Mouse (Mus musculus) thymus, adult 2 months (tissue): ENCODE data around the gene Tmprss4. TPM values are rescaled to one million over a fixed set of nuclear protein-coding genes. Genes with fewer than 3 reads are reported as not detected.
A peak's percentile ranks its signal among the peaks of the same experiment; 100 is the strongest.

Source experiments
- DNase-seq: peaks from one replicate; pipeline ENCODE4 v3.0.0; 2021
- H3K27ac ChIP-seq: fragments of 200-500 bp; 2 replicates; pipeline ENCODE4 v1.5.1; 2012; ENCODE audit warnings: low read length, control low read depth; ENCODE audit not compliant: control insufficient read depth, insufficient read depth
- H3K27me3 ChIP-seq: fragments of 200-500 bp; 2 replicates; pipeline ENCODE4 v1.6.1; 2012; ENCODE audit warnings: mild to moderate bottlenecking, low read length, moderate library complexity, mixed read lengths; ENCODE audit not compliant: control insufficient read depth, insufficient read depth
- H3K36me3 ChIP-seq: fragments of 200-500 bp; 2 replicates; pipeline ENCODE4 v1.6.1; 2012; ENCODE audit warnings: mild to moderate bottlenecking, low read length, moderate library complexity; ENCODE audit not compliant: control insufficient read depth, insufficient read depth
- H3K4me1 ChIP-seq: fragments of 200-500 bp; replicated peaks from 2 replicates; pipeline ENCODE4 v1.6.1; 2012; ENCODE audit warnings: low read length; ENCODE audit not compliant: control insufficient read depth, insufficient read depth
- H3K4me3 ChIP-seq: fragments of 200-500 bp; 2 replicates; pipeline ENCODE4 v1.5.1; 2012; ENCODE audit warnings: mild to moderate bottlenecking, low read length, control low read depth, moderate library complexity; ENCODE audit not compliant: control insufficient read depth, insufficient read depth
- CTCF ChIP-seq: fragments of 200-500 bp; IDR thresholded peaks from 2 replicates; pipeline ENCODE4 v1.5.1; 2012; ENCODE audit warnings: mild to moderate bottlenecking, control low read depth, low read length, moderate library complexity, borderline replicate concordance; ENCODE audit not compliant: control insufficient read depth, poor library complexity, insufficient read depth; ENCODE audit errors: extremely low read depth
- POLR2A ChIP-seq: fragments of 200-500 bp; IDR thresholded peaks from 2 replicates; pipeline ENCODE4 v1.6.1; 2012; ENCODE audit warnings: mild to moderate bottlenecking, low read length, control low read depth, moderate library complexity; ENCODE audit not compliant: control insufficient read depth, poor library complexity, insufficient read depth; ENCODE audit errors: extremely low read depth
- WGBS: fragments of 180-500 bp; shearing (Covaris S2); methylation state at CpG from one replicate; pipeline ENCODE4 v1.1.7; 2018; 5-methylcytosine and 5-hydroxymethylcytosine counted together
- polyA plus RNA-seq: library from polyadenylated mRNA; depleted of rRNA; stranded (reverse); fragments of >200 nt; gene quantifications from 2 replicates; pipeline ENCODE4 v1.2.3, GENCODE M21; 2012

The Tmprss4 gene
- polyA plus RNA-seq, 1 experiment, result 16.1 TPM

DNA sequence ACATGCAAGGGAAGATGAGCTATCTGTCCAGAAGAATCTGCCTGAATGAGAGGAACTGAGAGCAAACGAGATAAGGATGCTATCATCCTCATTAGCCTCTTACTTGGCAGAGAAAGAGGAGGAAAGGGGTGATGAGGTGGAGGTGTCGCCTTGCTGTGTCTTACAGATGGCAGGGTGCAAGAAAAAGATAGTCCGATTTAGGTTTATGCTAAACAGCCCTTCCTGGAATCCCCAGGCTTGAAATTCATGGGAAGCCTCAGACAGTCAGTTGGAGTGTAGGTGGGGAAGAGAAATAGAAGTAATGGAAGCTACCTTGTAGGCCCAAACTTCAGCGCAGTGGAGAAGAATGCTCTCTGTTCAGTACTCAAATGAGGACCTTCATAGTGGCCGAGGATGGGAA lies 36.0 kb downstream of the Tmprss4 start:
- H3K4me1 ChIP-seq, result no peaks in the 10 kb centered on the region
- no peak overlapping the region for H3K4me3 ChIP-seq
- WGBS, result 92% methylated on average over 5 of the region's 5 CpGs
- DNase-seq, result no peak
- no peak overlapping the region for H3K27ac ChIP-seq
- no peaks in the 10 kb centered on the region for H3K27me3 ChIP-seq
- TF ChIP-seq POLR2A, result no peak
- TF ChIP-seq CTCF, result no peak
- H3K36me3 ChIP-seq, result no peaks in the 10 kb centered on the region

DNA sequence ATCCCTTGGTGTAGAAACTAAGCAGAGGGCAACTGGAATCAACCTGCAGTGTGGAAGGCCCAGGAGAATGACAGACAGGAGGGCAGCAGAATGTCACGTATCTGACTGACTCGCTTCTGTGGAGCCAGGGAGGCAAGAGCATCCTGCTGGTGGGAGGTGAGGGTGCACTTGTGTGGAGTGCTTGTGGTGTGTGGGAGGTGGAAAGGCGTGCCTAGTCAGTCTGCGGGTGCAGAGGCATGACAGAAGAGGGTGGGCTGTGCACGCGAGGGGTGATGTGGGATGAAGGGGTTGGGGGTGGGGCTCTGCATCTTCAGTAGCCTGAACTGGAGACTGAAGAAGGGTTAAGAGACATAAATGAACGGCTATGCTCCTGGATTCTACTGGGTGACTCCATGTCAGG lies 50.5 kb downstream of the Tmprss4 start:
- peaks cover 21% of the 10 kb centered on the region for H3K4me1 ChIP-seq

GRCm38 (mm10) chr9:45150933-45151332 lies 53.0 kb downstream of the Tmprss4 start:
- DNase-seq, result no peak
- H3K27me3 ChIP-seq, result no peaks in the 10 kb centered on the region; the same call in 1 of the 2 replicates
- peaks cover 38% of the 10 kb centered on the region for H3K4me1 ChIP-seq
- 28% methylated on average over 1 of the region's 1 CpGs for WGBS
- H3K27ac ChIP-seq, result no peak overlapping the region
- H3K36me3 ChIP-seq, result no peaks in the 10 kb centered on the region
- no peak overlapping the region for H3K4me3 ChIP-seq
- no peak for TF ChIP-seq CTCF
- no peak for TF ChIP-seq POLR2A

More for the DNA sequence above, 50.5 kb downstream of the Tmprss4 start:
- TF ChIP-seq CTCF, result 0 out of 2 replicates have a peak, but pooled peaks have one; percentile 27
- no peak for TF ChIP-seq POLR2A
- WGBS, result 21% methylated on average over 7 of the region's 7 CpGs
- Histone ChIP-seq H3K27ac (peak overlapping the region; percentile 29; the same call in 1 of the 2 replicates), H3K36me3 (no peaks in the 10 kb centered on the region), H3K4me3 (no peak overlapping the region), H3K27me3 (no peaks in the 10 kb centered on the region; the same call in 1 of the 2 replicates)
- DNase-seq, result peak; percentile 59

- Histone ChIP-seq H3K27ac (no peak overlapping the region), H3K4me1 (peaks cover 38% of the 10 kb centered on the region), H3K36me3 (no peaks in the 10 kb centered on the region), H3K27me3 (no peaks in the 10 kb centered on the region), H3K4me3 (peak overlapping the region; percentile 55)
- peak; percentile 88 for DNase-seq
- TF ChIP-seq POLR2A, result no peak
- no peak for TF ChIP-seq CTCF
- WGBS, result 1% methylated on average over 5 of the region's 5 CpGs
Measured at GRCm38 (mm10) chr9:45146267-45146597, 57.7 kb downstream of the Tmprss4 start.

GRCm38 (mm10) chr9:45145533-45146266 lies 58.2 kb downstream of the Tmprss4 start:
- Histone ChIP-seq H3K27me3 (no peaks in the 10 kb centered on the region), H3K36me3 (no peaks in the 10 kb centered on the region), H3K4me3 (peak overlapping the region; percentile 55), H3K27ac (no peak overlapping the region), H3K4me1 (peaks cover 33% of the 10 kb centered on the region)
- 21% methylated on average over 27 of the region's 27 CpGs for WGBS
- DNase-seq, result no peak
- TF ChIP-seq POLR2A, result no peak
- no peak for TF ChIP-seq CTCF

DNA sequence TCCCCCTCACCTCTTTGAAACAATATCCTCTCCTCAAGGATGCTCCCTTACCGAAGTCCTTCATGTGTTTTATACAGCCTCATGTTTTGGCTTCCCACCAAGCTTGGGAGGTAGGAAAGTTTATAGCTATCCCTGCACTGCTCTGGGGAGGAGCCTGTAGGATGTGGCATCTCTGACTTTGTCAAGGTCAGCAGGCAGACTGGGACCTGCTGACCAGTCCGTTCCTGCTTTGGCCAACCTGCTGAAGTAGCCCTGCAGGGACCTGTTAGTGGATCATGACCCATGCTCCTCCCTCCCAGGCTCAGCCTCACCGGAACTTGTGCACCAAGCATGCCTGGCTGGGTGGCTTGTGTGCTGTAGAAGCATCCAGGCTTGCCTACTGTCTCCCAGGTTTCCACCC lies 61.2 kb downstream of the Tmprss4 start:
- Histone ChIP-seq H3K4me1 (peaks cover 48% of the 10 kb centered on the region), H3K4me3 (no peak overlapping the region), H3K27me3 (no peaks in the 10 kb centered on the region), H3K27ac (no peak overlapping the region), H3K36me3 (no peaks in the 10 kb centered on the region)
- WGBS, result 82% methylated on average over 3 of the region's 3 CpGs
- DNase-seq, result no peak
- TF ChIP-seq CTCF, result no peak
- TF ChIP-seq POLR2A, result no peak

DNA sequence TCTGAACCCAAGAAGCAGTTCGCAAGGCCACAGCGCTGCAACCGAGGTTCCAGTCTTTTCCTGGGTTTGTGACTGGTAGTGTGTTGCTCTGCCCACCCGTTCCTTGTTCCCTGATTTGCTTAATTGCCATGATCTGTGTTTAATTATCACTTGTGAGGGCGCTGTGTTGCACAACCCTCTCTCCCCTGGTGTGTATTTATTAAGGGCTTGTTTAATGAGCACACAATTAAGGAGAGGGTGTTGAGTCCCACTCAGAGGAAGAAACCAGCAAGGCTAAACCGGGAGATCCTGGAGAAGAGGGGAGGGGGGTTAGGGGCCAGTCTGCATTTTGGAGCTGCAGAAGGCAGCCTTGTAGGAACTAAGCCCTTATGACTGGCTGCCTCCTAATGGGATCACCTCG lies 62.9 kb downstream of the Tmprss4 start:
- Histone ChIP-seq H3K4me1 (peaks cover 37% of the 10 kb centered on the region), H3K27me3 (no peaks in the 10 kb centered on the region), H3K4me3 (no peak overlapping the region), H3K27ac (no peak overlapping the region), H3K36me3 (no peaks in the 10 kb centered on the region)
- TF ChIP-seq CTCF, result no peak
- WGBS, result 93% methylated on average over 7 of the region's 7 CpGs
- DNase-seq, result no peak
